Mouse (Mus musculus) adrenal gland, adult 8-10 months (tissue): ENCODE measurements around the gene Serpind1. TPM values are rescaled to one million over a fixed set of nuclear protein-coding genes. Genes with fewer than 3 reads are reported as not detected.

Experiments used
- DNase-seq: peaks from one replicate; pipeline ENCODE4 v3.0.0; 2022
- total RNA-seq, 4 experiments: library from RNA; stranded (reverse); gene quantifications; 2 replicates each; pipeline ENCODE4 v1.2.4; 2022

Serpind1 gene
- total RNA-seq, 4 experiments from 2014 or later, result 0.15 to 0.52 (median 0.35) TPM

- DNase-seq, result no peak
Observed at GRCm38 (mm10) chr16:17356031-17356430, 24.9 kb downstream of the Serpind1 start.

- DNase-seq, result no peak
Observed at GRCm38 (mm10) chr16:17358787-17359186, 27.6 kb downstream of the Serpind1 start.

- no peak for DNase-seq
Observed at GRCm38 (mm10) chr16:17382306-17382705, 51.1 kb downstream of the Serpind1 start.

- DNase-seq, result no peak
Observed at GRCm38 (mm10) chr16:17383594-17384326, 52.6 kb downstream of the Serpind1 start.

GRCm38 (mm10) chr16:17392784-17393183, 61.6 kb downstream of the Serpind1 start:
- DNase-seq, result no peak

Other genes starting within 250 kb of the Serpind1 start
- 100 to 1,000 TPM in 3 of 4 experiments, 10 to 100 TPM in 1; 99.4 to 120 (median 106) TPM for gene Ppil2, start 220.1 kb upstream of the Serpind1 start, total RNA-seq
- 1 to 10 TPM in 2 of 4 experiments, under 1 TPM in 2; 0.62 to 1.5 (median 1.1) TPM for gene 2610318N02Rik, start 206.2 kb upstream of the Serpind1 start, total RNA-seq
- gene Sdf2l1, start 199.0 kb upstream of the Serpind1 start, total RNA-seq, result 10 to 100 TPM; 25.5 to 54.1 (median 34.4) TPM
- gene Ydjc, start 186.8 kb upstream of the Serpind1 start, total RNA-seq, result 10 to 100 TPM in 2 of 4 experiments, 1 to 10 TPM in 2; 7.3 to 16.8 (median 9.7) TPM
- under 1 TPM; 0.35 to 0.66 (median 0.47) TPM for gene Ccdc116, start 184.1 kb upstream of the Serpind1 start, total RNA-seq
- 100 to 1,000 TPM; 162 to 223 (median 198) TPM for gene Ube2l3, start 128.7 kb upstream of the Serpind1 start, total RNA-seq
- gene Rimbp3, start 122.8 kb upstream of the Serpind1 start, total RNA-seq, result under 1 TPM in 2 of 4 experiments, not detected in 2; 0.09 to 0.14 TPM
- gene Hic2, start 97.8 kb upstream of the Serpind1 start, total RNA-seq, result 1 to 10 TPM; 2.0 to 3.7 (median 3.4) TPM
- gene Tmem191c, start 55.3 kb upstream of the Serpind1 start, total RNA-seq, result 10 to 100 TPM in 3 of 4 experiments, 1 to 10 TPM in 1; 9.3 to 30.7 (median 19.6) TPM
- gene Snap29, start 74.6 kb downstream of the Serpind1 start, total RNA-seq, result 10 to 100 TPM; 26.7 to 32.4 (median 29.4) TPM
- 100 to 1,000 TPM in 2 of 4 experiments, 10 to 100 TPM in 2; 86.3 to 111 (median 102) TPM for gene Pi4ka, start 74.9 kb downstream of the Serpind1 start, total RNA-seq
- gene Crkl, start 120.6 kb downstream of the Serpind1 start, total RNA-seq, result 10 to 100 TPM; 27.7 to 38.9 (median 36.1) TPM
- 10 to 100 TPM in 3 of 4 experiments, 1 to 10 TPM in 1; 7.9 to 47.0 (median 29.0) TPM for gene Aifm3, start 158.2 kb downstream of the Serpind1 start, total RNA-seq
- 100 to 1,000 TPM in 2 of 4 experiments, 10 to 100 TPM in 2; 64.4 to 118 (median 88.8) TPM for gene Lztr1, start 177.3 kb downstream of the Serpind1 start, total RNA-seq
- gene Thap7, start 199.8 kb downstream of the Serpind1 start, total RNA-seq, result 10 to 100 TPM; 40.6 to 51.2 (median 45.5) TPM
- under 1 TPM in 3 of 4 experiments, not detected in 1; 0.12 to 0.46 (median 0.34) TPM for gene Lrrc74b, start 229.9 kb downstream of the Serpind1 start, total RNA-seq
- 1 to 10 TPM in 2 of 4 experiments, under 1 TPM in 2; 0.55 to 2.9 (median 1.6) TPM for gene P2rx6, start 230.5 kb downstream of the Serpind1 start, total RNA-seq